Mouse (Mus musculus) forelimb bud, embryonic 11.5 days (tissue): ENCODE measurements around the gene 0610012G03Rik.

Experiments used
- DNase-seq: peaks from one replicate; pipeline ENCODE4 v3.0.0-alpha.2; 2012; ENCODE audit warnings: low read depth, low spot score

The 0610012G03Rik gene

GRCm38 (mm10) chr16:31932840-31933697 lies 15.2 kb downstream of the 0610012G03Rik start:
- peak; percentile 95 for DNase-seq

GRCm38 (mm10) chr16:31932255-31932654 lies 16.0 kb downstream of the 0610012G03Rik start:
- no peak for DNase-seq

GRCm38 (mm10) chr16:31931330-31931729 lies 17.0 kb downstream of the 0610012G03Rik start:
- DNase-seq: no peak

GRCm38 (mm10) chr16:31927412-31927811 lies 20.9 kb downstream of the 0610012G03Rik start:
- no peak for DNase-seq

GRCm38 (mm10) chr16:31926547-31927182 lies 21.6 kb downstream of the 0610012G03Rik start:
- no peak for DNase-seq

GRCm38 (mm10) chr16:31926091-31926490 lies 22.2 kb downstream of the 0610012G03Rik start:
- no peak for DNase-seq

- no peak for DNase-seq
These were observed 23.9 kb downstream of the 0610012G03Rik start for GRCm38 (mm10) chr16:31924368-31924767.

GRCm38 (mm10) chr16:31918248-31918724 lies 30.0 kb downstream of the 0610012G03Rik start:
- DNase-seq: peak; percentile 88

- no peak for DNase-seq
These were observed 30.5 kb downstream of the 0610012G03Rik start for GRCm38 (mm10) chr16:31917776-31918175.

GRCm38 (mm10) chr16:31910281-31910847 lies 37.9 kb downstream of the 0610012G03Rik start:
- no peak for DNase-seq

GRCm38 (mm10) chr16:31908959-31909358 lies 39.3 kb downstream of the 0610012G03Rik start:
- no peak for DNase-seq

- no peak for DNase-seq
These were observed 41.4 kb downstream of the 0610012G03Rik start for GRCm38 (mm10) chr16:31906896-31907295.

GRCm38 (mm10) chr16:31905891-31906825 lies 42.1 kb downstream of the 0610012G03Rik start:
- DNase-seq: no peak

GRCm38 (mm10) chr16:31905331-31905730 lies 43.0 kb downstream of the 0610012G03Rik start:
- DNase-seq: no peak

GRCm38 (mm10) chr16:31903239-31903638 lies 45.1 kb downstream of the 0610012G03Rik start:
- no peak for DNase-seq

GRCm38 (mm10) chr16:31901886-31902285 lies 46.4 kb downstream of the 0610012G03Rik start:
- DNase-seq: no peak

- no peak for DNase-seq
These were observed 49.6 kb downstream of the 0610012G03Rik start for GRCm38 (mm10) chr16:31898546-31899326.
